Mouse (Mus musculus) myocyte (in vitro differentiated cells): ENCODE measurements at regions not wholly inside any gene's neighbourhood (a gene's known extent, or its start where the extent isn't known, plus 50 kb on each side); places are given as distances from the start of the nearest gene placed in this dataset.

Experiments used
- CEBPB ChIP-seq: IDR thresholded peaks from 2 replicates; pipeline ENCODE4 v1.6.1; 2011; ENCODE audit warnings: mild to moderate bottlenecking, moderate library complexity; ENCODE audit not compliant: poor library complexity, insufficient read depth, severe bottlenecking
- E2F4 ChIP-seq: IDR thresholded peaks from one replicate; pipeline ENCODE4 v1.6.1; 2011; ENCODE audit warnings: mild to moderate bottlenecking, control low read depth, moderate library complexity; ENCODE audit not compliant: insufficient read depth
- MAX ChIP-seq: IDR thresholded peaks from one replicate; pipeline ENCODE4 v1.6.1; 2011; ENCODE audit warnings: low read depth, mild to moderate bottlenecking, control low read depth
- MYOD1 ChIP-seq, 3 experiments: IDR thresholded peaks; one replicate each; pipeline ENCODE4 v1.6.1; 2011; ENCODE audit warnings: control low read depth in 2 of 3, low read depth in 2 of 3, mild to moderate bottlenecking in 2 of 3, moderate library complexity in 1 of 3; ENCODE audit not compliant: insufficient read length in 2 of 3, control insufficient read depth in 1 of 3
- MYOG ChIP-seq, 3 experiments: IDR thresholded peaks; one replicate each; pipeline ENCODE4 v1.6.1; 2011; ENCODE audit warnings: control low read depth in 2 of 3, low read depth in 2 of 3, mild to moderate bottlenecking in 2 of 3; ENCODE audit not compliant: insufficient read length in 2 of 3, control insufficient read depth in 1 of 3, insufficient read depth in 1 of 3
- POLR2A ChIP-seq: IDR thresholded peaks from one replicate; pipeline ENCODE4 v1.6.1; 2011; ENCODE audit warnings: low read depth, mild to moderate bottlenecking, control low read depth, moderate library complexity; ENCODE audit not compliant: insufficient read length
- POLR2AphosphoS2 ChIP-seq: IDR thresholded peaks from one replicate; pipeline ENCODE4 v1.6.1; 2011; ENCODE audit warnings: low read depth, control low read depth; ENCODE audit not compliant: insufficient read length
- REST ChIP-seq: IDR thresholded peaks from one replicate; pipeline ENCODE4 v1.6.1; 2011; ENCODE audit warnings: mild to moderate bottlenecking, control low read depth, moderate library complexity; ENCODE audit not compliant: insufficient read depth, insufficient read length
- SRF ChIP-seq: IDR thresholded peaks from one replicate; pipeline ENCODE4 v1.6.1; 2011; ENCODE audit warnings: low read depth; ENCODE audit not compliant: control insufficient read depth, insufficient read length
- TCF12 ChIP-seq: IDR thresholded peaks from one replicate; pipeline ENCODE4 v1.6.1; 2011; ENCODE audit warnings: mild to moderate bottlenecking, control low read depth; ENCODE audit not compliant: poor library complexity, insufficient read depth, severe bottlenecking
- TCF3 ChIP-seq: IDR thresholded peaks from one replicate; pipeline ENCODE4 v1.6.1; 2011; ENCODE audit warnings: low read depth, control low read depth; ENCODE audit not compliant: insufficient read length
- USF1 ChIP-seq: IDR thresholded peaks from one replicate; pipeline ENCODE4 v1.6.1; 2011; ENCODE audit warnings: low read depth, mild to moderate bottlenecking, control low read depth, moderate library complexity

DNA sequence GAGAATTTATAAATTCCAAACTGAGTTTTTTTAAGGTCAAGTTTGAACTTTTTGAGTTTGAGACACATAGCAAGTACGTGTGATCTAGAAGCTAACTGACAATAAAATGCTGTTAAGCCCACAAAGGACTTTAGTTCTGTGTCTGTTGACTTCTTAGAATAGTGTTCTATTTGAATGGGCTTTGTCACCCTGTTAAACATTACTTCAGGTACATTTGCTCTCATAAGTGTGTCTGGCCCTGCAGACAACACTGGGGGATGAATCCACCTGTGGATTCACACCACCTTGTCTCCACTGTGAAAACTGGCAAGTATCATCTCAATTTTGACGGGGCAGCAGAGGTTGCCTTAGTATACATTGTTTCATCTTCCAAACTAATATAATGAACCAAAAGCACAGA lies 70.5 kb upstream of the Tcerg1l start:
- TF ChIP-seq POLR2A (no peak), MYOG (IDR thresholded peaks at IDR 0.05; ENCODE audit: control insufficient read depth in 1 of 3, insufficient read depth in 1 of 3, insufficient read length in 2 of 3, low read depth in 2 of 3) (no peak), MAX (no peak), TCF3 (no peak), E2F4 (no peak), SRF (no peak), USF1 (no peak), POLR2AphosphoS2 (no peak), TCF12 (no peak), REST (no peak), MYOD1 (IDR thresholded peaks at IDR 0.05; ENCODE audit: control insufficient read depth in 1 of 3, insufficient read length in 2 of 3, low read depth in 2 of 3) (no peak), CEBPB (no peak)
